In the genomic region with DNA sequence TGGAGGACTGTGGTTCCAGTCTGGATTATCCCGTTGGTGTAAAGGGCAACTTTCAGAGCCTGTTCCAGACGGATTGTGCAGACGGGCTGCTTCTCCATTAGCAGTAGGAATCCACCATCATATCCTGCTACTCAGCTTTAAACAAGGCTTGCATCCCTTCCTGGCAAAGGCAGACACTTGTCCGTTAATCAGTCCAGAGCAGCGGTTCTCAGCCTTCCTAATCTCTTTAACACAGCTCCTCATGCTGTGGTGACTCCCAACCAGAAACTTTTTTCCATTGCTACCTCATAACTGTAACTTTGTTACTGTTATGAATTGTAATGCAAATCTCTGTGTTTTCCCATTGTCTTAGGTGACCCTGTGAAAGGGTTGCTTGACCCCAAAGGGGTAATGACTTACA, we compare ENCODE assay signal across 25 mouse cellular contexts. TPM values are rescaled to one million over a fixed set of nuclear protein-coding genes. Genes with fewer than 3 reads are reported as not detected.
DNase-seq lines count a peak whose midpoint lies in the region; ATAC-seq and TF ChIP-seq lines count a peak whose summit lies in the region.
"Had no signal": no experiment of that assay in that cellular context is flagged by ENCODE, and none has a peak within 500 bp of the region (broad histone marks: within the 10 kb centered on the region; RNA-seq: fewer than 3 reads in every experiment).

No protein-coding gene starts in this region.

- no peak for TF ChIP-seq EP300 in stomach, postnatal 0 days (optimal IDR thresholded peaks at IDR 0.05)
- peak; percentile 88 for TF ChIP-seq EP300 in liver, embryonic 14.5 days (IDR thresholded peaks at IDR 0.05; ENCODE audit: low read depth)

- no peaks in the 10 kb centered on the region for H3K36me3 ChIP-seq in stomach, embryonic 15.5 days
- H3K36me3 ChIP-seq in stomach, postnatal 0 days (ENCODE audit: control insufficient read depth, insufficient read depth, low read length): no peaks in the 10 kb centered on the region
- no peaks in the 10 kb centered on the region for H3K36me3 ChIP-seq in erythroblast, embryonic 14.5 days (ENCODE audit: control insufficient read depth)
- no peaks in the 10 kb centered on the region for H3K36me3 ChIP-seq in liver, embryonic 14.5 days (replicated peaks; ENCODE audit: control insufficient read depth, insufficient read depth, low read depth)
- H3K36me3 ChIP-seq in hindbrain, embryonic 16.5 days (ENCODE audit: control insufficient read depth, insufficient read depth, low read length): 0 out of 2 replicates have a peak, but pooled peaks cover 2% of the 10 kb centered on the region
- H3K36me3 ChIP-seq: embryonic facial prominence, embryonic 10.5 days; forebrain, embryonic 12.5 days; heart, embryonic 15.5 days; hindbrain, embryonic 15.5 days; intestine, embryonic 15.5 days; limb, embryonic 12.5 days had no signal

- ATAC-seq in stomach, embryonic 15.5 days (ENCODE audit: insufficient read depth, low FRiP score, low read depth): peak; percentile 52; the same call in 1 of the 2 replicates
- no peak for ATAC-seq in stomach, postnatal 0 days (ENCODE audit: low FRiP score, low TSS enrichment)
- peak; percentile 88 for ATAC-seq in liver, embryonic 14.5 days (ENCODE audit: insufficient read depth)
- ATAC-seq in hindbrain, embryonic 16.5 days: no peak
- ATAC-seq: activated CD4-positive, CD25-positive, alpha-beta regulatory T cell, adult 4 months; intestine, embryonic 15.5 days had no signal

- TF ChIP-seq CTCF in stomach, postnatal 0 days (IDR thresholded peaks at IDR 0.05; ENCODE audit: low read depth): no peak
- TF ChIP-seq CTCF in liver, embryonic 14.5 days (IDR thresholded peaks at IDR 0.05; ENCODE audit: low read depth): no peak

- peaks cover 4% of the 10 kb centered on the region; the same call in 1 of the 2 replicates for H3K4me1 ChIP-seq in stomach, embryonic 15.5 days
- H3K4me1 ChIP-seq in stomach, postnatal 0 days (replicated peaks; ENCODE audit: control insufficient read depth, insufficient read depth): no peaks in the 10 kb centered on the region
- H3K4me1 ChIP-seq in erythroblast, embryonic 14.5 days (ENCODE audit: control insufficient read depth): peaks cover 32% of the 10 kb centered on the region
- peaks cover 10 to 12% of the 10 kb centered on the region in 2 experiments for H3K4me1 ChIP-seq in liver, embryonic 14.5 days (replicated peaks; ENCODE audit: control insufficient read depth in 2 of 2, insufficient read depth in 2 of 2, low read length in 1 of 2)
- H3K4me1 ChIP-seq in hindbrain, embryonic 16.5 days (ENCODE audit: control insufficient read depth, insufficient read depth, low read depth, low read length): peaks cover 6% of the 10 kb centered on the region

- WGBS in stomach, embryonic 15.5 days: 67% methylated on average over 5 of the region's 5 CpGs
- WGBS in stomach, postnatal 0 days: 74% methylated on average over 5 of the region's 5 CpGs
- 26% methylated on average over 5 of the region's 5 CpGs for WGBS in liver, embryonic 14.5 days (ENCODE audit: insufficient replicate concordance)
- 89% methylated on average over 5 of the region's 5 CpGs for WGBS in hindbrain, embryonic 16.5 days

- H3K4me3 ChIP-seq in stomach, embryonic 15.5 days (replicated peaks): no peak overlapping the region
- H3K4me3 ChIP-seq in stomach, postnatal 0 days (ENCODE audit: low read depth, low read length): no peak overlapping the region
- H3K4me3 ChIP-seq in erythroblast, embryonic 14.5 days (replicated peaks): peak overlapping the region; percentile 13
- no peak overlapping the region; a peak in 1 of 4 replicates for H3K4me3 ChIP-seq in liver, embryonic 14.5 days (ENCODE audit: insufficient read depth in 1 of 2, low read depth in 2 of 2, low read length in 2 of 2)
- H3K4me3 ChIP-seq in hindbrain, embryonic 16.5 days (ENCODE audit: low read length): no peak overlapping the region
- H3K4me3 ChIP-seq: embryonic facial prominence, embryonic 10.5 days; forebrain, embryonic 12.5 days; heart, embryonic 15.5 days; hindbrain, embryonic 15.5 days; intestine, embryonic 15.5 days; limb, embryonic 12.5 days had no signal

- no peak overlapping the region for H3K27ac ChIP-seq in stomach, embryonic 15.5 days
- H3K27ac ChIP-seq in stomach, postnatal 0 days (replicated peaks): no peak overlapping the region
- H3K27ac ChIP-seq in liver, embryonic 14.5 days: peak overlapping the region; percentile 40
- H3K27ac ChIP-seq in hindbrain, embryonic 16.5 days (ENCODE audit: low read depth, low read length): no peak overlapping the region
- H3K27ac ChIP-seq: embryonic facial prominence, embryonic 10.5 days; forebrain, embryonic 12.5 days; heart, embryonic 15.5 days; hindbrain, embryonic 15.5 days; intestine, embryonic 15.5 days; limb, embryonic 12.5 days had no signal

- H3K4me2 ChIP-seq in stomach, embryonic 15.5 days: no peak overlapping the region
- no peak overlapping the region for H3K4me2 ChIP-seq in stomach, postnatal 0 days (replicated peaks; ENCODE audit: low read depth)
- peak overlapping the region; percentile 37 for H3K4me2 ChIP-seq in liver, embryonic 14.5 days (ENCODE audit: low read depth)
- H3K4me2 ChIP-seq in hindbrain, embryonic 16.5 days (ENCODE audit: low read length): no peak overlapping the region
- H3K4me2 ChIP-seq: forebrain, embryonic 12.5 days; heart, embryonic 15.5 days; hindbrain, embryonic 15.5 days; intestine, embryonic 15.5 days; limb, embryonic 12.5 days had no signal

- H3K9me3 ChIP-seq in stomach, embryonic 15.5 days: no peaks in the 10 kb centered on the region
- no peaks in the 10 kb centered on the region for H3K9me3 ChIP-seq in stomach, postnatal 0 days (ENCODE audit: control insufficient read depth, low read length)
- H3K9me3 ChIP-seq in erythroblast, embryonic 14.5 days (ENCODE audit: control insufficient read depth, low read length): peaks cover 4% of the 10 kb centered on the region; the same call in 1 of the 2 replicates
- H3K9me3 ChIP-seq in liver, embryonic 14.5 days (ENCODE audit: control insufficient read depth, low read length): no peaks in the 10 kb centered on the region
- no peaks in the 10 kb centered on the region for H3K9me3 ChIP-seq in hindbrain, embryonic 16.5 days (ENCODE audit: control insufficient read depth, low read length)
- H3K9me3 ChIP-seq: embryonic facial prominence, embryonic 10.5 days; forebrain, embryonic 12.5 days; heart, embryonic 15.5 days; hindbrain, embryonic 15.5 days; intestine, embryonic 15.5 days; limb, embryonic 12.5 days had no signal

- H3K27me3 ChIP-seq in stomach, embryonic 15.5 days (replicated peaks): peaks cover 10% of the 10 kb centered on the region
- no peaks in the 10 kb centered on the region for H3K27me3 ChIP-seq in stomach, postnatal 0 days (ENCODE audit: control insufficient read depth, insufficient read depth, low read length)
- peaks cover 21% of the 10 kb centered on the region for H3K27me3 ChIP-seq in erythroblast, embryonic 14.5 days (ENCODE audit: control insufficient read depth)
- peaks cover 14% of the 10 kb centered on the region for H3K27me3 ChIP-seq in liver, embryonic 14.5 days (ENCODE audit: control insufficient read depth, insufficient read depth, low read length)
- no peaks in the 10 kb centered on the region for H3K27me3 ChIP-seq in hindbrain, embryonic 16.5 days (replicated peaks; ENCODE audit: control insufficient read depth, insufficient read depth, low read length)
- H3K27me3 ChIP-seq: hindbrain, embryonic 15.5 days had no signal

- DNase-seq in stomach, postnatal 0 days (ENCODE audit: low spot score): no peak
- DNase-seq in liver, embryonic 14.5 days (ENCODE audit: low read depth in 3 of 3, low spot score in 3 of 3): peak; percentile 57 to 71 (median 70)
- no peak for DNase-seq in retina, postnatal 1 day
- DNase-seq in adrenal gland, postnatal 25 days: no peak
- no peak for DNase-seq in cerebellum, adult 18-20 months
- DNase-seq: adrenal gland, adult 8-10 months; cerebellum, adult 9-10 months; gastrocnemius, postnatal 25 days; kidney, adult 8-10 months; kidney, postnatal 14 days; lung, adult 2 months; midbrain, embryonic 14.5 days; thymus, postnatal 14 days had no signal

- H3K9ac ChIP-seq in stomach, embryonic 15.5 days: no peak overlapping the region
- H3K9ac ChIP-seq in stomach, postnatal 0 days (ENCODE audit: low read length): no peak overlapping the region
- peak overlapping the region; percentile 0; the same call in 1 of the 2 replicates for H3K9ac ChIP-seq in liver, embryonic 14.5 days (replicated peaks)
- H3K9ac ChIP-seq in hindbrain, embryonic 16.5 days (ENCODE audit: low read depth, low read length): no peak overlapping the region
- H3K9ac ChIP-seq: forebrain, embryonic 12.5 days; heart, embryonic 15.5 days; hindbrain, embryonic 15.5 days; intestine, embryonic 15.5 days; limb, embryonic 12.5 days had no signal

RNA-seq across cellular contexts. Expression of a gene that starts 2.6 kb away (rescaled TPM):
- polyA plus RNA-seq in stomach, embryonic 15.5 days (2015; fragmentation: Nextera tagmentation; extraction: Ambion mirVana): 0.85 and 1.0 TPM in 2 replicates
- polyA plus RNA-seq in stomach, postnatal 0 days (2015; fragmentation: Nextera tagmentation; extraction: Ambion mirVana): 0.63 and 0.64 TPM in 2 replicates
- polyA plus RNA-seq in erythroblast, embryonic 14.5 days (2012): not detected in 2 replicates
- polyA plus RNA-seq in liver, embryonic 14.5 days (2012; rRNA removed): 0.02 TPM in 1 of 2 replicates, not detected in the other
- not detected in 2 replicates for polyA plus RNA-seq in liver, embryonic 14.5 days (2014; fragmentation: Nextera tagmentation; extraction: Ambion mirVana)
- 44.7 and 46.7 TPM in 2 replicates for polyA plus RNA-seq in hindbrain, embryonic 16.5 days (2015; fragmentation: Nextera tagmentation; extraction: Ambion mirVana)
- total RNA-seq in adrenal gland, postnatal 25 days (2021): 0.46 and 0.67 TPM in 2 replicates
- total RNA-seq: gastrocnemius, postnatal 25 days; heart, adult 8-10 months; hematopoietic stem cell, adult 5-6 weeks had no signal
- polyA plus RNA-seq: heart, embryonic 15.5 days; lung, adult 2 months had no signal

Comparison
In these comparisons a context has a peak if more than half of its experiments do, and no peak if none do; other contexts are left out.
1. ATAC-seq: peak in stomach, embryonic 15.5 days (single experiment) and liver, embryonic 14.5 days (single experiment); none in stomach, postnatal 0 days (single experiment) and hindbrain, embryonic 16.5 days (single experiment).
2. DNase-seq: peak in liver, embryonic 14.5 days (3 of 3); none in stomach, postnatal 0 days (single experiment), retina, postnatal 1 day (single experiment), adrenal gland, postnatal 25 days (single experiment) and cerebellum, adult 18-20 months (0 of 2).
3. RNA of a gene that starts 2.6 kb away (polyA plus RNA-seq): 44.7 to 46.7 TPM in hindbrain, embryonic 16.5 days; 0.85 to 1.0 TPM in stomach, embryonic 15.5 days, 0.63 to 0.64 TPM in stomach, postnatal 0 days, 0.02 TPM in liver, embryonic 14.5 days and not detected in erythroblast, embryonic 14.5 days; every median in the first group is over 10 times any median in the second.